Mouse (Mus musculus) embryo, embryonic 9.5 days (tissue): ENCODE results near the gene Gcsam.

Experiments used
- DNase-seq: peaks from one replicate; pipeline ENCODE4 v3.0.0-alpha.2; 2017; ENCODE audit errors: extremely low spot score

Gene Gcsam

DNA sequence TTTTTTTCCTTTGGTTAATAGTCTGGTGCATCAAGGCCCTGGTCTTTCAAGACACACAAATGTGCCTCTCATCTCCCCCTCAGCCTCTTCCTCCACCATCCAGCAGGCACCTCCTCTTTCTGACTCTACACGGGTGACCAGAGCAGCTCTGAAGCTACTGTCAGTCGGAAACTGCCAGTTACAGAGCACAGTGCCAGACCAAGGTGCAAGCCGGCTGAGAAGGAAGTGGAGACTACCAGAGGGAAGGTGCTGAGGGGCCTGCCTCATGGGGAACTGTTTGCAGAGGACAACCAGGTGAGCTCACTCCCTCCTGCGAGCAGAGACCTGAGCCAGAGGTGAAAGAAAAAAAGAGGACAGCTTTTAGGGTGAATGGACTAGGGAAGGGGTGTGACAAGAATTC lies at the start of gene Gcsam:
Gene Gcsam, plus strand, starts transcription at position 114 of the 400 bp plus-strand sequence.
- no peak for DNase-seq

DNA sequence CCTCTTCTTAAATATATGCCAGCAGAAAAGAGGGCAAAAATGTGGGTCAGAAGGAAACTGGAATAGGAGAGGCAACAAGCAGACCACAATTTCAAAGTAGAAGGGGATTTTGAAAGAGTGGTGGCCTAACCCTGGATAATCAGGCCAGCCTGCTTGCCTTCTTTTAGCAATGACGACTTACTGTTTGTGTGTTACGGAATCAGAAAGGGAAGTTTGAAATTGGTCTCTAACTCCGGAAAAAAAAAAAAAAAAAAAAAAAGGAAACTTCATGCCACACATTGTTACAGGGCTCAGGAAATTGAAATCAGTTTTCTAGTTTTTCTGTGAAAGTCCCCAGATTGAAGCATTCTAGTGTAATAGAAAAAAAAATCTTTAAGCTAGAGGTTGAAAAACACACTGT lies 48.4 kb upstream of the Gcsam start:
- no peak for DNase-seq

DNA sequence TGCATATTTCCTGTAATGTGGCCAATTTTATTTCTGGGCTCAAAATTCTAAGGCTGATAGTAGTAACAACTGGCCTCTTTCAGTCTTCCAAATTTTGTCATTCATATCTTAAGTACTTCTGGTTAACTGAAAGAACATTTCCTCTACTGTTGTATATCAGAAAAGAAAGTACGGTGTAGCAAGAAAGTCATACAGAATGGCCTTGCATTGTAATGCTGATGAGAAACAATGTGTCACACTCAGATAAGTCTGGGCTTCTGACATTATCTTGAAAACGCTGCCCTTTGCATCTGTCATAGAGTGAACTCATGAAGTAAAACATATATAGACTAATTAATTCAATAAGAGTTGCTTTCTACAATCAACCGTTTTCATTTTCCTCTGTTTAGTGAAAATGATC lies 37.9 kb upstream of the Gcsam start:
- DNase-seq: no peak

- DNase-seq: no peak
Observed at GRCm38 (mm10) chr16:45579883-45580282, 30.3 kb upstream of the Gcsam start.

GRCm38 (mm10) chr16:45582512-45582911 lies 27.7 kb upstream of the Gcsam start:
- DNase-seq: no peak

GRCm38 (mm10) chr16:45593656-45594055 lies 16.5 kb upstream of the Gcsam start:
- DNase-seq: no peak

DNA sequence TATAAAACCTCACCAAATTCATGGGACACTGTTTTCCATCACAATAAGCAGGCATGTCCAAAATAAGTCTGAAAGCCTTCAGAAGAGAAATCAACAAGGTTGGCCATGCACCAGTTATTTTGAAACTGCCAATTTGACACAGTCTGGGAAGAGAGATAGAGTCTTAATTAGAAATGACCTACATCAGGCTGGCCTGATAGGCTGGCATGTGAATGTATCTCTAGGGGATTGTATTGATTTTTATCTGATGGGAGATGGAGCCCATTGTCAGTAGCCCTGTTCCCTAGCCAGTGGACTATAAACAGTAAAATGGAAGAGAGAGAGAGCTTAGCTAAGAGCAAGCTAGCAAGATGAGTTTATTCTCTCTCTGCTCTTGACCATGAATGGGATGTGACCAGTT lies 14.7 kb upstream of the Gcsam start:
- no peak for DNase-seq

GRCm38 (mm10) chr16:45608481-45608954 lies 1.7 kb upstream of the Gcsam start:
- DNase-seq: no peak

- DNase-seq: peak; percentile 10
Observed at GRCm38 (mm10) chr16:45609300-45609699, 880 bp upstream of the Gcsam start.

DNA sequence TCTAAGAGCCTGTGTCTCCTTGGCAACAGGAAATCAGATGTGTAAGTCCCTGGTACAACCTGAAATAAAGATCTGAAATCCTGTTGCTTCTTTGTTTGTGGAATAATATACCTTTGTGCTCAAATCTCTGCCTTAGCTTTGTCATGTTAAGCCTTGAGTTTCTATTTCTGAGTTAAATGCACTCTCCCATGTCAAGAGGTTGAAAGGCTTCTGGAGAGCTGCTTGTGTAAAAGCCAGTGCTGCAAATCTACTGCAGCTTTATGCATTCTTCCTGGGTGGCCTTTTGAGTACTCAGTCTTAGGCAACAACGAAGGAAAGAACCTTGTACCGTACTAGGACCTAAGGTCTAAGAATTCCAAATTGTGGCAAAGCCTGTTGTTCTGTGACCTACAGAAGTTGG lies 3.1 kb downstream of the Gcsam start:
- DNase-seq: no peak

DNA sequence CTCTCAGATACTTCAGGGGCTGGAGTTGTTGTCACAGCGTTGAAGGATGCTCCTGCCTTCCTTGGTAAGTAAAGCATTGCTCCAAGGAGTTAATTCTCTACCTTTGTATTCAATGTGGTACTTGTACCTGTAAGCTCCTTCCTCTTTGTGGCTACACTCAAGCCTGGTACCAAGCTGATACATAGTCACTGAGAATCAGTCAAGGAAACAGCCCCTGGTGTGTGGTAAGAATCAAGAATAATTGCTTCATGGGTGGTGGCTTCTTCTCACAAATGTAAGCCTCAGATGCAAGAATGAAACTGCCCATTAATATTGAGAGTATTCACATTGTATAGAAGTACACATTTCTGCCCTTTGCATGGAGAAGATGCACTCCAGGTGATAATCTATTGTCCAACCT lies 5.8 kb downstream of the Gcsam start:
- DNase-seq: no peak

DNA sequence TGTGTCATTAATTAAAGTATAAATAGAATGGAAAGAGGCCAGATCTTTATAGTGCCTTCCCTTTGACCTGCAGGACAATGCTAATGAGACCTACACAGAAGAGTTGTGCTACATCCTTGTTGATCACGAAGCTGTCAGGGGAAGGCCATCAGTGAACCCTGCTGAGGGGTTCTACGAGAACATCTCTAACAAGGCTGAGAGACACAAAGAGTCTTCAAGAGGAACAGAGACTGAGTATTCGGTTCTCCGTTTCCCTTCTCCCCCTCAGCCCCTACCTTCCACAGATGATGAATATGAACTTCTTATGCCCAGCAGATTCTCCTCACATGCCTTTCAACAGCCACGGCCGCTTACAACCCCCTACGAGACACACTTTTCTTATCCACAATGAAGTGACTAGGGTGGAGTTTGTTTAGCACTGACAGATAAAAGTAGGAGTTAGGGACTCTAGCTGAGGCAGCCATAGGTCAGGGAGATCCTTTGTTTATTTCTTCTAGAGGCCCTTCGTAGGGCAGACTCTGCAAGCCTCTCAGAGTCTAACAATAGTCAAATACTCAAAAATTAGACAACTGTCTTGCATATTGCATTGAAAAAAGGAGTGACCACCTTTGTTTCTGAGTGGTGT lies 9.7 kb downstream of the Gcsam start:
- DNase-seq: no peak

DNA sequence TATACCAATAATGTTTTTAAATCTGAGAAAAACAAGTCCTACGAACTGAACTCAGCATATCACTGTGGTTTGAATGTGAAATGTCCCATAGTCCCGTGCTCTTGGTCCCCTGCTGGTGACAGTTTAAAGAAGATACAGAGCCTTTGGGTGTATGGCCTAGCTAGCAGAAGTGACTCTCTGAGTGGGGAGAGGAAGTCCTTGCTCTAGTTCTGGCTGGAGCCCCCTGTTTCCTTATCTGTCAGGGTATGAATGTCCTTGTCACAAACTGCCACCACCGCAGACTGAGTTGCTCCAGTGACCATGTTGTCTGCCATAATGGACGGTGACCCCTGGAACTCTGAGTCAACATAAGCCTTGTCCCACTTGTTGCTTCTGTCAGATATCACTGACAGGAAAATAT lies 13.1 kb downstream of the Gcsam start:
- no peak for DNase-seq

DNA sequence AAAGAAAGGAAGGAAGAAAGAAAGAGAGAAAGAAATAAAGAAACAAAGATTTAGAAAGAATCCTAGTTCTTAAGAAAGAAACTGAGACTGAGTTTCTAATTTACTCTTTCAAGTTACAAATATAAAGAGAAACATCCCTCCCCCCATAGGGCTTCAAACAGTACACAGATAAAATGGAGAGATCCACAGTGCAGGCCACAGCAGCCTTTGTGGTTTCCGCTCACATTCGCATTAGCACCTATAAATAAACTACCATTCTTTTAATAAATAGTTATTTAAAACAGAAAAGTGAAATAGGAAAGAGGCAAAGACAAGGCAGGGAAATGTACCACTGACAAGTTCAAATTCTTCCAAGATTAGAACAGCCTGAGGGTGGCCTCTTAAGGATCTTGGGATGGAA lies 14.6 kb downstream of the Gcsam start:
- no peak for DNase-seq

GRCm38 (mm10) chr16:45625342-45625741 lies 15.2 kb downstream of the Gcsam start:
- DNase-seq: no peak

- no peak for DNase-seq
Observed at GRCm38 (mm10) chr16:45629497-45630105, 19.4 kb downstream of the Gcsam start.

- peak; percentile 52 for DNase-seq
Observed at GRCm38 (mm10) chr16:45630347-45630960, 20.3 kb downstream of the Gcsam start.

DNA sequence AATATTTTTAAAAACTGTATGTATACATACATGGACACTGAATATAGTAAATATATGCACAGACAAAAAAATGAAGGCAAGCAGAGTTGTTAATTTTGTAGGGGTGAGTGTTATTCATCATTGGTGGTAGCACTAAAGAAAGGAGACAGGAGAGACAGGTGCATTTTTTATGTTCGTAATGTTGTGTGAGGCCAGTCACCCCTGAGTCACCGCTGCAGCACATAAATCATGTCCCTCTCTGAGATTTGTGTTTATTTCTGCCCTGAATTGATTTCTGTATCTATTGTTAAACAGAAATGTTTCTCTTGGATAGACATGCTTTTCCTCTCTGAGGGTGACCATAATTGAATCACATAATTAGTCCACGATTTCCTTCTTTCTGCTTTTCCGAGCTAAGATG lies 22.2 kb downstream of the Gcsam start:
- no peak for DNase-seq

GRCm38 (mm10) chr16:45635826-45636225 lies 25.6 kb downstream of the Gcsam start:
- no peak for DNase-seq

- DNase-seq: no peak
Observed at GRCm38 (mm10) chr16:45640070-45640762, 30.0 kb downstream of the Gcsam start.

GRCm38 (mm10) chr16:45641301-45641700 lies 31.1 kb downstream of the Gcsam start:
- no peak for DNase-seq

- DNase-seq: no peak
Observed at GRCm38 (mm10) chr16:45643944-45644343, 33.8 kb downstream of the Gcsam start.

DNA sequence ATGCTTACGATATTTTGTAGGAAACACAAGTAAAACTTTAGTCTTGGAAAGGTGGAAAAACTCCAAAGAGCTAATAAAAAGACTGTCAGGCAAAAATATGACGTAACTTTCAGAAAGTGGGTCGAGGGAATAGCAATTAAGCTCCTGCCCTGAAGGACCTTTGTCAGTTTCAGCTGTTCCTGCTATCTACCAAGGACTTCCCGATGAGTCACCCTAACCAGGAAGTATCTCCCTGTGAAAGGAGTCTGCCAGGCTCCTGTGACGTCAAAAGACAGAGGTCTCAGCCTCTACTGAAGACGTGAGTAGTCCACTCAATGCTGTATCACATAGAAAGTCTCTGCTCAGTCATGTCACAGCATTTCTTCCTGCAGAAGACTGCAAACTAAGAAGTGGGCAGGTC lies 34.2 kb downstream of the Gcsam start:
- no peak for DNase-seq
